In genomic region chr13:58283466-58283865, GRCm38 (mm10) we compare ENCODE assay signal across 26 mouse cellular contexts. TPM values are rescaled to one million over a fixed set of nuclear protein-coding genes. Genes with fewer than 3 reads are reported as not detected.
DNase-seq lines count a peak whose midpoint lies in the region; ATAC-seq and TF ChIP-seq lines count a peak whose summit lies in the region.
"Had no signal": no experiment of that assay in that cellular context is flagged by ENCODE, and none has a peak within 500 bp of the region (broad histone marks: within the 10 kb centered on the region; RNA-seq: fewer than 3 reads in every experiment).

No protein-coding gene starts in this region.

- TF ChIP-seq CTCF in kidney, adult 2 months (conservative IDR thresholded peaks at IDR 0.05; ENCODE audit: insufficient read depth, insufficient read length, low read depth, low read length) = no peak
- TF ChIP-seq CTCF in kidney, postnatal 0 days (IDR thresholded peaks at IDR 0.05; ENCODE audit: low read depth) = no peak

- H3K36me3 ChIP-seq in kidney, adult 2 months (ENCODE audit: control insufficient read depth, insufficient read depth, low read length) = no peaks in the 10 kb centered on the region
- no peaks in the 10 kb centered on the region for H3K36me3 ChIP-seq in kidney, embryonic 15.5 days
- H3K36me3 ChIP-seq in kidney, postnatal 0 days (ENCODE audit: insufficient read depth, low read length) = no peaks in the 10 kb centered on the region
- H3K36me3 ChIP-seq: forebrain, embryonic 10.5 days; G1E; heart, embryonic 10.5 days; heart, embryonic 13.5 days; hindbrain, embryonic 15.5 days had no signal

- no peak overlapping the region for H3K9ac ChIP-seq in kidney, embryonic 15.5 days
- H3K9ac ChIP-seq in kidney, postnatal 0 days (ENCODE audit: low read depth, low read length) = no peak overlapping the region
- H3K9ac ChIP-seq: forebrain, embryonic 13.5 days; heart, embryonic 13.5 days; hindbrain, embryonic 15.5 days had no signal

- peaks cover 3% of the 10 kb centered on the region; the same call in 1 of the 2 replicates for H3K4me1 ChIP-seq in kidney, adult 2 months (ENCODE audit: control insufficient read depth, insufficient read depth, low read length)
- 0 out of 2 replicates have a peak, but pooled peaks cover 4% of the 10 kb centered on the region for H3K4me1 ChIP-seq in kidney, embryonic 15.5 days
- no peaks in the 10 kb centered on the region for H3K4me1 ChIP-seq in kidney, postnatal 0 days (replicated peaks; ENCODE audit: insufficient read depth, low read length)
- H3K4me1 ChIP-seq: forebrain, embryonic 13.5 days; heart, embryonic 13.5 days; hindbrain, embryonic 15.5 days had no signal

- no peak overlapping the region for H3K4me3 ChIP-seq in kidney, adult 2 months (ENCODE audit: insufficient read depth, low read depth, low read length)
- H3K4me3 ChIP-seq in kidney, embryonic 15.5 days (replicated peaks) = no peak overlapping the region
- no peak overlapping the region for H3K4me3 ChIP-seq in kidney, postnatal 0 days (replicated peaks; ENCODE audit: low read depth, low read length)
- H3K4me3 ChIP-seq: forebrain, embryonic 10.5 days; forebrain, embryonic 13.5 days; heart, adult 2 months; heart, embryonic 10.5 days; heart, embryonic 13.5 days; hindbrain, embryonic 15.5 days had no signal

- no peak for ATAC-seq in kidney, embryonic 15.5 days (replicated peaks; ENCODE audit: low FRiP score)
- no peak for ATAC-seq in kidney, postnatal 0 days (replicated peaks; ENCODE audit: low FRiP score, low read depth)
- ATAC-seq: forebrain, embryonic 13.5 days; forebrain, embryonic 16.5 days had no signal

- DNase-seq in kidney, adult 2 months = peak; percentile 88
- DNase-seq in kidney, postnatal 0 days (ENCODE audit: low spot score) = peak; percentile 19
- no peak for DNase-seq in kidney, postnatal 10 days
- peak; percentile 74 for DNase-seq in Muller cell, postnatal 12 days (ENCODE audit: inconsistent ontology term)
- peak; percentile 34 to 66 for DNase-seq in kidney, postnatal 25 days
- DNase-seq in right cerebral cortex, postnatal 14 days = no peak
- DNase-seq: adrenal gland, adult 8-10 months; adrenal gland, postnatal 25 days; B cell, adult 2 months; cerebellum, adult 18-20 months; cerebellum, adult 9-10 months; cerebellum, postnatal 14 days; gastrocnemius, postnatal 10 days; gastrocnemius, postnatal 36 days; heart, adult 2 months; heart, postnatal 14 days; heart, postnatal 4 days had no signal

- TF ChIP-seq POLR2A in kidney, adult 2 months (IDR thresholded peaks at IDR 0.05; ENCODE audit: low read depth, low read length) = no peak

- H3K9me3 ChIP-seq in kidney, embryonic 15.5 days (replicated peaks) = no peaks in the 10 kb centered on the region
- H3K9me3 ChIP-seq in kidney, postnatal 0 days (replicated peaks; ENCODE audit: low read length) = no peaks in the 10 kb centered on the region
- H3K9me3 ChIP-seq: forebrain, embryonic 10.5 days; forebrain, embryonic 13.5 days; G1E; heart, embryonic 10.5 days; heart, embryonic 13.5 days; hindbrain, embryonic 15.5 days had no signal

- 37% methylated on average over 4 of the region's 4 CpGs for WGBS in kidney, adult 2 months
- 47% methylated on average over 4 of the region's 4 CpGs for WGBS in kidney, embryonic 15.5 days
- 45% methylated on average over 4 of the region's 4 CpGs for WGBS in kidney, postnatal 0 days

- peak overlapping the region; percentile 63; the same call in 1 of the 2 replicates for H3K27ac ChIP-seq in kidney, adult 2 months (ENCODE audit: insufficient read depth, low read depth, low read length)
- H3K27ac ChIP-seq in kidney, embryonic 15.5 days = no peak overlapping the region
- no peak overlapping the region for H3K27ac ChIP-seq in kidney, postnatal 0 days
- H3K27ac ChIP-seq: forebrain, embryonic 10.5 days; forebrain, embryonic 13.5 days; heart, adult 2 months; heart, embryonic 10.5 days; heart, embryonic 13.5 days; hindbrain, embryonic 15.5 days had no signal

- no peaks in the 10 kb centered on the region for H3K27me3 ChIP-seq in kidney, adult 2 months (replicated peaks; ENCODE audit: control insufficient read depth, insufficient read depth, low read length)
- H3K27me3 ChIP-seq in kidney, embryonic 15.5 days = no peaks in the 10 kb centered on the region
- H3K27me3 ChIP-seq in kidney, postnatal 0 days (ENCODE audit: insufficient read depth, low read length) = no peaks in the 10 kb centered on the region
- H3K27me3 ChIP-seq: CH12.LX; forebrain, embryonic 13.5 days; heart, embryonic 13.5 days; hindbrain, embryonic 15.5 days had no signal

- no peak overlapping the region for H3K4me2 ChIP-seq in kidney, embryonic 15.5 days
- no peak overlapping the region for H3K4me2 ChIP-seq in kidney, postnatal 0 days (ENCODE audit: low read length)
- H3K4me2 ChIP-seq: forebrain, embryonic 13.5 days; heart, embryonic 13.5 days; hindbrain, embryonic 15.5 days had no signal

RNA-seq across cellular contexts. Expression of gene Gkap1, which starts 8.0 kb away (rescaled TPM):
- polyA plus RNA-seq in kidney, adult 2 months (2012; rRNA removed) = 11.0 and 11.9 TPM in 2 replicates
- polyA plus RNA-seq in kidney, embryonic 15.5 days (2015; fragmentation: Nextera tagmentation; extraction: Ambion mirVana) = 28.3 and 29.9 TPM in 2 replicates
- polyA plus RNA-seq in kidney, postnatal 0 days (2015; fragmentation: Nextera tagmentation; extraction: Ambion mirVana) = 43.7 and 54.2 TPM in 2 replicates

Comparison
In these comparisons a context has a peak if more than half of its experiments do, and no peak if none do; other contexts are left out.
1. DNase-seq: peak in kidney, adult 2 months (single experiment), kidney, postnatal 0 days (single experiment), Muller cell, postnatal 12 days (single experiment) and kidney, postnatal 25 days (2 of 2); none in kidney, postnatal 10 days (single experiment) and right cerebral cortex, postnatal 14 days (single experiment).